Mouse (Mus musculus): ENCODE results near the gene Ech1.

The Ech1 gene

DNA sequence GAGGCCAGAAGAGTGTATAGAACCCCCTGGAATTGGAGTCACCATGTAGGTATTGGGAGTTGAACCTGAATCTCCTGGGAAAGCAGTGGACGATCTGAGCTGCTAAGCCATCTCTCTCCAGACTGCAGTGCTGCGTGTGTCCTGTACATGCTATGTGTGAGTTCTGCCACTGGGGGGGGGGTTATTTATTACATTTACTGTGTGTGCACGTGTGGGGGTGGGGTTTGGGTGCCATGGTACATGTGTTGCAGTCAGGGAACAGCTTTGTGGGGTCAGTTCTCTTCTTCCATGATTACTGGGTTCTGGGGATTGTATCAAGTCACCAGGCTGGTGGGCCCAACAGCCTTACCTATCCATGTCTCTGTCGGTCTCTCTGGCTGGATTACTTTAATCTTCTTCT, 18.1 kb upstream of the Ech1 start:
- no peak for DNase-seq

GRCm38 (mm10) chr7:28807641-28808220, 17.3 kb upstream of the Ech1 start:
- no peak for DNase-seq

GRCm38 (mm10) chr7:28808221-28808941, 16.6 kb upstream of the Ech1 start, which contains the start of gene Hnrnpl:
TSS of gene Hnrnpl (plus strand) at chr7:28808541.
- no peak for DNase-seq

DNA sequence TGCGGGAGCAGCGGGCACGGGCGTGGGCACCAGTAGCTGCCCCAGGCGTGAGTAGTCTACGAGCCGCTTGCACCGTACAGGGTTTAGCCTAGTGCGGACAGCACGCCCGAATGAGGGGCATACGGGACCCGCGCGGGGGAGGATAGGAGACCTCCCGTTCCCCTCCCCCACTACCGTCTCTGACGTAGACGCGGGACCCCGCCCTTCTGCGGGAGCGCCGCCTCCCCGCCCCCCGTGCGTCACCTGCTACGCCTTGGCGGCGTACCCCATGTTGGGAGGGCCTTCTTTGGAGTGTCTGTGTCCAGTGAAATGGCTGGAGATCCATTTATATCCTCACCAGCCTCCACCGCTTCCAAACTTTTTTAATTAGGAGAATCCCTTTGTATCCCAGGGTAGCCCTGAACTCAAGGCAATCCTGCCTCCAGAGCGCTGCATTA, 16.0 kb upstream of the Ech1 start:
- DNase-seq, result peak; percentile 92

GRCm38 (mm10) chr7:28809401-28810089, 15.5 kb upstream of the Ech1 start:
- DNase-seq, result peak; percentile 66

DNA sequence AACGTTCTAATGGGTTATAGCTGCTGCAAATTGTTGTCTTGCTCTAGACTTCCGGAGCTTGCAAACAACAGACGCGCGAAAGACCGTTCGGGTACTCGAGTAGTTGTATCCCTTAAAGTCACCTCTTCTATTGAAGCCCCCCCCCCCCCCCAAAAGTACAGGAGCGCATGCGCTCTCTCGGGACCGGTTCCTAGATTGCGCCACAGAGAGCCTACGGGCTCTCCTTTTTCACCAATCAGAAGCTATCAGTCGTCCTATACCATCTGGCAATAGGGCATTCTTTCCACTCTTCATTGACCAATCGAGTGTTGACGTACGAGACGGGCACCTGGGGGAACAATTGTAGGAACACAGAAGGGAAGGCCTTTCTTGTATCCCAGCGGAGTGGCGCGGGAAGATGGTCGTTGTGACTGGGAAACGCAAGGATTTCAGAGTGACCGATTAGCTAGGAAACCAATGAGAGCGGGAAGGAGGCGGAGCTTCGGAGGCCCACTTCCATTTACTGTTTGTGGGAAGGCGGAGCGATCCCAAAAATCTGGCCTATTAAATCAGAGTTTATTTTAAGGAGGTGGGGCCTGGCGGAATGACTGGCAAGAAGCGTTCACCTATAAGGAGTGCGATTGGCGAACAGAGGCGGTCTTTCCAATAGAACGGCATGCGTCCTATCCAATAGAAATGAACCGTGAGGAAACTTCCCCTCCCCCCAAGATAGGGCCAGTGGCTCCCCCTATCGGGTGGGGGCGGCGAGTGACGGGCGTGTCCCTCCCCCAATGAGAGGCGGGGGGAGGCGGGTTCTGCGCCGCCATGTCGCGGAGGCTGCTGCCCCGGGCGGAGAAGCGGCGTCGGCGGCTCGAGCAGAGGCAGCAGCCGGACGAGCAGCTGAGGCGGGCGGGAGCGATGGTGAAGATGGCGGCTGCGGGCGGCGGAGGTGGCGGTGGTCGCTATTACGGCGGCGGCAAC, 14.6 kb upstream of the Ech1 start:
- DNase-seq, result peak; percentile 100

DNA sequence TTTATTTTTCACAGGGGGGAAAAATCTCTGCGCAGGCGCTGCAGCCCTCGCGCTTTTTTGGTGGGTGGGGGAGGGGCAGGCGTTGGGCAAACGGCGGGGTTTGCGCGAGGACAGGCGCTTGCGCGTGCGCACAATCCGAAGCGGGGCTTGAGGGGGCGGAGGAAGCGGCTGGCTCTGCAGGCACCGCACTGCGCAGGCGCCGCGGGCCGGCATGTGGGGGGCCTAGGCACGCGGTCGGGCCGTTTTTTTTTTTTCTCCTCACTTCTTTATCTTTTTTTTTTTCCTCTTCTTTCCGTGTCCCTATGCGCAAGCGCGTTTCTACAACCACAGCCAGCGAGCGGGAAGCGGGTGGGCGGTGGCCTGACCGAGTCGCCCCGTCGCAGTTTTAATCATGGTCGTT, 13.8 kb upstream of the Ech1 start:
- peak; percentile 84 for DNase-seq

- DNase-seq, result no peak
Observed at GRCm38 (mm10) chr7:28811640-28812275, 13.3 kb upstream of the Ech1 start.

DNA sequence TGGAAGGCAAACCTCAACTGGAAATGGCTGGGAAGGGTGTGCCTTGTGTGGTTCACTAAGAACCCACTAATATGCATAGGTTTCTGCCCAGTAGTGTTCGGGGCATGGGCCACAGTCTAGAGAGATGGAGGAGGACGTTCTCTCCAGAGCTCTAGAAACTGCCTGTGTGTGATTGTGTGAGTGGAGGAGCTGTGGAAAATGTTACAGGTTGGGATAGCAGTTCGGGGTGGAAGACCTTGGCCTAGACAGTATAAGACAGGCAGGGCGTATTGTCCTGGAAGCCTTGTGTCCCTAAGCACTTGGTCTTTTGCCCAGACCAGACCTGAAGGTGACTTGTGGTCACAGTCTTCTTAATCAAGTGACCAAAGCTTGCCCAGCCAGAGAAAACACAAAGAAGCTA, 12.6 kb upstream of the Ech1 start:
- no peak for DNase-seq

DNA sequence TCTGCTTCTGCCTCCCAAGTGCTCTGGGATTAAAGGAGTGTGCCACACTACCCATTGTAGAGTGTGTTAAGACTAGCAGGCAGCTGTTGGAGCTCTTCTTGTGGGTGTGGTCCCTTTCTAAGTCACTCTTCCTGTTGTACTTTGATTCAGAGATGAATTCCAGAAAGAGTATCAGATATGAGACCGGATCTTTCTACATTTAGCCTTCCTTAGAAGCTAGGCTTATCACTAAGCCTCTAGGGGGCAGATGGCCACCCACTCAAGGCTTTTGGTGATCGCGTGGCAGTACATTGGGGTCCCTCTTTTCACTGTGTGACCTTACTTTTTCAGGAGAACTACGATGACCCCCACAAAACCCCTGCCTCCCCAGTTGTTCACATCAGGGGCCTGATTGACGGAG, 12.1 kb upstream of the Ech1 start:
- DNase-seq, result no peak

GRCm38 (mm10) chr7:28814306-28815034, 10.5 kb upstream of the Ech1 start:
- no peak for DNase-seq

- no peak for DNase-seq
Observed at GRCm38 (mm10) chr7:28815230-28815629, 9.8 kb upstream of the Ech1 start.

DNA sequence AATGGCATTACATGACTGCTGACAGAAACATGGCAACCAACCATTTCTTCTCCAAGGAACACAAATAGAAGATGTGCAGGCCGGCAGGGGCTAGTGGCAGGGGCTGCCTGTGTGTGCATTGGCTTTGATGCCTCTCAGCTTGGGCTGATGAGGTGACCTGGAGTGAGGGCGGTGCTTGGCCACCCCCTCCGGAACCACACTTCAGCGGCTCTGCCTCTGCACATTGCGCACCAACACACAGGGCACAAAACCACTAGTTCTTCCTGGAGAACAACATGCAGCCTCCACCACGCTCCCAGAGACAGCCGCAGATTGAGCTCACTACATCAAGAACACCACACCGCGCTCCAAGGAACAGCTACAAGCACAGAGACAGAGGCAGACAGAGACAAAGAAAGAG, 8.8 kb upstream of the Ech1 start:
- no peak for DNase-seq

GRCm38 (mm10) chr7:28816920-28817319, 8.1 kb upstream of the Ech1 start:
- no peak for DNase-seq

DNA sequence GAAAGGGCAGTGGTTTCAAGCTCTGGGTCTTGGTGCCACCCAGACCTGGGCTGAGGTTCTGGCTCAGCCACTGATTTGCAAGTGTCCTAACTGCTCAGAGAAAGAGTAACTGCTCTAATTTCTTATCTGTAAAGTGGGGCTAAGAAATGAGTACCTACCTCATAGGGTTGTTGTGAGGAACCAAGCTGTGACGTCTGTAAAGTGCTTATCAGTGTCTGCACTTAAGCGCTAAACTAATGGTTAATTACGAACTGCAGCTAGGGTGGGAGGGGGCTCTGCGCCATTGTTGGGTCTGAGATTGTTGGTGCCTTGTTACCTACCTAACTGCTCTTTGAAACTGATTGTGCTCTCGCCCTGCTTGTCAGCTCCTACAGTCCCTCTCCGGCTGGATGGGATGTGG, 7.5 kb upstream of the Ech1 start:
- DNase-seq, result no peak

DNA sequence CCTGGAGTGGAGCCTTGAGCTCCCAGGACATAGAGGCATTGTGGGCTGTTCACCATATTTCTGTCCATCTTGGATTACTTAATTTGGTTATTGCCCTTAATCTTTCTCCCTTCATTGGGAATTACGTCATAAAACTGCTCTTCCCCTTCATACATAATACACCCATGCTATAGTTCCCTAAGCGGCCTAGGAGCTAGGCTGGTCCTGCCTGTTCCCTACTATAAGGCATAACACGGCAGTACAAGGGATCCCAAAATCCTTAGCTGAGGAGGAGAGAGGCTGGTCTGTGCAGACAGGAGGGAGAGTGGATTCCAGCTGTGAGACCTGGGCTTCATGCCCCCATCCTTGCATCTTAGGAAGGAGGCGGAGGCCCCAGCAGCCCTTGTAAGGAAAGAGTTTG, 7.1 kb upstream of the Ech1 start:
- DNase-seq, result no peak

DNA sequence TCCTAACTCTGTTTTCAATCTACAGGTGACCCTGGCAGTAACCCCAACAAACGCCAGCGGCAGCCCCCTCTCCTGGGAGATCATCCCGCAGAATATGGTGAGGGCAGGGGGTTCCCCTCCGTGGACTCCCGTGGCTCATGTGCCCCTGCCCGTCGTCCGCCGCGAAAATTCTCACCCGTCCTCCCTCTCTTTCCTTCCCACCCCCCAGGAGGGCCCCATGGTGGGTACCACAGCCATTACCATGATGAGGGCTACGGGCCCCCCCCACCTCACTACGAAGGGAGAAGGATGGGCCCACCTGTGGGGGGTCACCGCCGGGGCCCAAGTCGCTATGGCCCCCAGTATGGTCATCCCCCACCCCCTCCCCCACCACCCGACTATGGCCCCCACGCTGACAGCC, 6.6 kb upstream of the Ech1 start:
- no peak for DNase-seq

DNA sequence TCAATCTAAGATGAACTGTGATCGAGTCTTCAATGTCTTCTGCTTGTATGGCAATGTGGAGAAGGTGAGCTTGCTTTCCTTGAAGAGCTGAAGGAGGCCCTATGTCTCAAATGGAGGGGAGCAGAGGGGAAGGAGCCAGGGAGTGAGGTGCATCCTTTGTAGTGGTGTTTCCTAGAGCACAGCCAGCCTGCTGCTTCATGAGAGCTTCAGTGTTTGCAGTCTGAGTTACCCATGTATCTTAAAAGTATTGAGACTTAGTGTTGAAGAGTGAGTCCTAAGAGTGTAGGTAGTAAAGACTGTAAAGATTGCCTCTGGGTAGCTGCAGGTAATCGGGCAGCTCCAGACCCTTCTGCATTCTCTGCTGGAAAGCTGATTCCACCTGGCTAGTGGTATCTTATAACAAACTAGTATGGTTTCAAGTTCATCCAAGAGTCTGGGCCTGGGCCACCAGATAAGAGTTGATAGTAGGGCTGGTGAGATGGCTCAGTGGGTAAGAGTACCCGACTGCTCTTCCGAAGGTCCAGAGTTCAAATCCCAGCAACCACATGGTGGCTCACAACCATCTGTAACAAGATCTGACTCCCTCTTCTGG, 6.1 kb upstream of the Ech1 start:
- no peak for DNase-seq

DNA sequence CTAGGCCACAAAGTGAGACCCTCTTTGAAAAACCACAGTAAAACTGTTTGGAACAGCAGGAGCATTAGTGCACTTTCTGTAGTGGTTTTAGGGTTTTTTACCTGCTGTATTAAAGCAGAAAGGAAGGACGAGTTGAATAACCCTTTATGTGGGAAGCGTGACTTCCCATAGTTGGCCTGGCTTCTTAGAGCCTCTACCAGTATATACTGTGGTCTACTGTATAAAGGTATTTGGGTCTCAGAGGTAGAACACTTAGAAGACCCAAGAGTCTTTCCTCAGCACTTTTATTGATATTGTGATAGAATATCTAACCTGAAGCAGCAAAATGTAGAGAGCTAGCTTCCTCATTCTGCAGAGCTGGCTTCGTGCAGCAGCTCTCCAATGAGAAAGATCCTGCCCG, 5.4 kb upstream of the Ech1 start:
- no peak for DNase-seq

DNA sequence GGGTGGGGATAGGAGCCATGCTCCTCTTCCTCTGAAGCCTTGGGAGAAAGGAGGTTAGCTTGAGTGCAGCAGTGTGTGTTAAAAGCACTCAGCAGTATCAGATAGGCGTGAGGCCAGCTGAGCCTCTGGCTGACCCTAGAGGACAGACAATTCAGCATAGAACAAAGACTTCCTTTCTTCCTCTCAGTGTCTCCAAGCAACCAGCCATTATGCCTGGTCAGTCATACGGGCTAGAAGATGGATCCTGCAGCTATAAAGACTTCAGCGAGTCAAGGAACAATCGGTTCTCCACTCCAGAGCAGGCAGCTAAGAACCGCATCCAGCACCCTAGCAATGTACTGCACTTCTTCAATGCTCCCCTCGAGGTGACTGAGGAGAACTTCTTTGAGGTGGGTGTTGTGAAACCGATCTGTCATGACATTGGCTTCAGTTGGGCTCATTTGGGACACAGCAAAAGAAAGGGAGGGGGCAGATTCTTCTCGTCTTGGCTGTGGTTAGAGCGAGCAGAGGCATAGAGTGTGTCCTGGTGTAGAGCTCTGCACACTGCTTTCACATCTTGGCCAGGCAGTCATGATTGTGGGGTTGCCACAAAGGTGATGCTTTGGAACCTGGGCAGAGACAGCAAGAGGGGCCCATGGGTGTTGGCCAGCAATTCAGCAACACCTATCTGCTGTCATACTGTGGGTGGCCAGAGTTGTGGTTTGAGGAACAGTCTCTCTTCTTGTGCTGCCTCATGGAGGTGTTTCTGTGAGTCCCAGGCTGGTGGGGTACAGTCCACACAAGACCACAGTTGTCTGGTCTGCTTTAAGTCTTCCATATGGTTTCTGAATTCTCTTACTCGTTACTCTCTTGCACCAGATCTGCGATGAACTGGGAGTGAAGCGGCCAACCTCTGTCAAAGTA, 4.4 kb upstream of the Ech1 start:
- peak; percentile 64 for DNase-seq

All from kidney, adult 11 months (tissue).